Mouse (Mus musculus): ENCODE results near the gene Ajuba. TPM values are rescaled to one million over a fixed set of nuclear protein-coding genes. Genes with fewer than 3 reads are reported as not detected.
A peak's percentile ranks its signal among the peaks of the same experiment; 100 is the strongest.

Gene Ajuba
- polyA plus RNA-seq, 1 experiment from 2014 or later, result 70.1 TPM

DNA sequence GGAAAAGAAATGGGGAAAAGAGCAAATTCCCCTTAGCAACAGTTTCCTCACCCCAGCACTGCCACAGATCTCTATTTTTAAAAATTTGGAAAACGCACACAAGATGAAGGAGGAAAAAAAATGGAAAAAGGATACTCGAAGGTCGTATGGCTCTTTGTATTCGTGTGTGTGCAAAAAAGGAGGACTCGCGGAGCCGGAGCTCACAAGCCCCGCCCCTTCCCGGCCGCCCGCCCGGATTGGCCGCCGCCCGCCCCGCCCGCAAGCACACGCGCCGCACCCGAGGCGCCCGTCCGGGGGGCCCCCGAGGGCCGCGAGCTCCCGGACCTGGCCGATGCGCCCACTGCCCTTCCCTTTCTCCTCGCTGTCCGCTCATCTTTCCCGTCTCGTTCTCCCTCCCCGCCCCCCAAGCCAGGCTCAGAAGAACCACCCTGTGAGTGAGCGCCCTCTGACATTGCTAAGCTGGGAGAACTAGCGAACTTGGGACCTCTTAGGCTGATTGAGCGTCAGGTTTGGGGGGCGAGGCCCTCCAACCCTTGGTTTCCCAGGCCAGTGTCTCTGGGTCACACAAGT is 28.5 kb upstream of the Ajuba start, which contains the start of gene 4931414P19Rik:
TSS of gene 4931414P19Rik (minus strand) at position 242 of the 570 bp plus-strand sequence.
- peak; percentile 85 for DNase-seq (ENCODE audit: low spot score)
- Histone ChIP-seq H3K9me3 (replicated peaks) (no peaks in the 10 kb centered on the region), H3K27me3 (ENCODE audit: low read depth, poor library complexity, severe bottlenecking) (no peaks in the 10 kb centered on the region), H3K4me3 (peak within 1 kb of the TSS; percentile 54), H3K36me3 (peaks cover 10% of the 10 kb centered on the region), H3K27ac (peak within 1 kb of the TSS; percentile 89), H3K4me1 (peaks cover 21% of the 10 kb centered on the region)
- under 1% methylated on average over 39 of the region's 39 CpGs for WGBS

DNA sequence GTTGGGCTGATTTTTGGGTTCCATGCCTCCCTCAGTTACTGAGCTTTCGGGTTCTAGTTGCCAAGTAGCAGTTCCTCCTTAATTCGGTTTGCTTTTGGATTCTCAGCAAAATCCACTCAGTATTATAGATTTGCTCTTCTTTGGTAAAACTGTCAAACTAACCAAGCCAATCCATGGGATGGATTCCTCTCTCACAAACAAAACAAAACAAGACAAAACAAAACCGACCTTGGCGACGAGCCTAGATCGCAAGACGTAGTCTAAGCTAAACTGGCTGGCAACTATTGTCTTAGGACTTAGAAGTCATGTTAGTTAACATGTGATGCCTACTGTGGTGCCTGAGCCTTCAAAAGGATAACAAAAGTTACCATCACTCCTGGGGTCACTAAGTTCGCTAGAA is 26.3 kb upstream of the Ajuba start:
- no peak for DNase-seq (ENCODE audit: low spot score)
- no peaks in the 10 kb centered on the region for H3K9me3 ChIP-seq (replicated peaks)
- peak overlapping the region; percentile 96 for H3K27ac ChIP-seq
- peak overlapping the region; percentile 70 for H3K4me3 ChIP-seq
- no peaks in the 10 kb centered on the region for H3K27me3 ChIP-seq (ENCODE audit: low read depth, poor library complexity, severe bottlenecking)
- peaks cover 21% of the 10 kb centered on the region for H3K4me1 ChIP-seq
- H3K36me3 ChIP-seq, result peaks cover 11% of the 10 kb centered on the region
- 83% methylated on average over 8 of the region's 8 CpGs for WGBS

DNA sequence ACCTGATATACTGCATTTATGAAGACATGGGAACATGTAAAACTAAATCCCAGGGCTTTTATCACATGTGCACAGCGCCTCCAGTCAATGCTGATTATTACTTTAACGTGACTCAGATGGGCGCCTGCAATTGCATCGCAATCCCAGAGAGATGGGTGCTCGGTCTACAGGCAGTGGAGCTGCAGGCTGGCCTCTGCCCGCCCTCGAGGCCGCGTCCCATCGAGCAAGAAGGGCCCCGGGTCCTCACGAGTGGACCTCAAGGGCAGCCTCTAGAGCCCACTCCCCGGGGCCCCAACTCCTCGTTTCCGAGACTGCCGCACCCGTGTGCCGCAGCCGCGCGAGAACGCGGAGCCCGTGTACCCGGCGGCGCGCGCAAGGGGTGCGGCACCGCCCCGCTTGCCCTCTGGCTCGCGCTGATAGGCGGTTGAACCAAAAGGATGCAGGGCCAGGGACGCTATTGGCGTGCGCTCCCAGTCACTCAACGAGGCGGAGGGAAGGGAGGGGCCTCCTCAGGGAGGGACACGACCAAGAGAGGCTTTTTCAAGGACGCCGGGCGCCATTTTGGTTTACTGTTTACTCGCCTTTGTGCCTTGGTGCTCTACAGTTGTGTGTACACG is 25.8 kb upstream of the Ajuba start:
- WGBS, result under 1% methylated on average over 46 of the region's 46 CpGs
- peak overlapping the region; percentile 70 for H3K4me3 ChIP-seq
- peaks cover 21% of the 10 kb centered on the region for H3K4me1 ChIP-seq
- H3K36me3 ChIP-seq, result peaks cover 14% of the 10 kb centered on the region
- H3K27me3 ChIP-seq (ENCODE audit: low read depth, poor library complexity, severe bottlenecking), result no peaks in the 10 kb centered on the region
- DNase-seq (ENCODE audit: low spot score), result peak; percentile 92
- peak overlapping the region; percentile 96 for H3K27ac ChIP-seq
- no peaks in the 10 kb centered on the region for H3K9me3 ChIP-seq (replicated peaks)

DNA sequence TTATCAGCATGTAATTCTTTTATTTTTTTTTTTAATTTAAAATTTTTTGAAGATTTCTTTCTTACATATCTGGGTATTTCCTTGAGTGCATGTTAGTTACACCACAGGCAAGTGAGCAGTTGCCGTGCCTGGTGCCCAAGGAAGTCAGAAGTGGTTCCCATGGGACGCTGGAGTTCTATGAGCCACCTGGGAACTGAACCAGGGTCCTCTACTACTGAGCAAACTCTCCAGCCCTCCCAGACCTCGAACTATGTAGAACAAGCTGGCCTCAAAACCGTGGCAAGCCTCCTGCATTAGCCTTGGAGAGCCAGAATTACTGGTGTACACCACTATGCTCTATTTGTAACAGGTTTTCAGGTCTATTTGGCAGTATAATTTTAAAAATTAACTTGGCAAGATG is 25.3 kb upstream of the Ajuba start:
- peaks cover 14% of the 10 kb centered on the region for H3K36me3 ChIP-seq
- no peak for DNase-seq (ENCODE audit: low spot score)
- WGBS, result 48% methylated on average over 4 of the region's 4 CpGs

DNA sequence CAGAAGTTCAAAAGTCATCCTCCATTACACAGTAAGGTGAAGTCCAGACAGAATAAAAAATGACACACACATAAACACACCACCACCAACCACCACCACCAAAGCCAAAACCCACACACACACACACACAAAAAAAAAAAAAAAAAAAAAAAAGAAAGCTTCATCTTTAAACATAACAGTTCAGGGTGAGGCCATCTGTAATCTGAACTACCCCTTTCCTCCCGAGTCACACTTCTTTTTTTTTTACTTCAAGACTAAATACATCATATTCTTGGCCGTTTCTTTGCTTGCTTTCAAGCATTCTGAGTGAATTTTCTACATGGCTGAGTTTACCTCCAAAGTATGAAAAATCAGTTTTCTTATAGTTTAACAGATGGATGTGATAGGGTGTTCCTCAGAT is 24.2 kb upstream of the Ajuba start:
- Histone ChIP-seq H3K4me1 (peaks cover 21% of the 10 kb centered on the region), H3K9me3 (replicated peaks) (no peaks in the 10 kb centered on the region), H3K27ac (no peak overlapping the region), H3K36me3 (peaks cover 14% of the 10 kb centered on the region), H3K4me3 (no peak overlapping the region), H3K27me3 (ENCODE audit: low read depth, poor library complexity, severe bottlenecking) (no peaks in the 10 kb centered on the region)
- no peak for DNase-seq (ENCODE audit: low spot score)
- 88% methylated on average over 2 of the region's 2 CpGs for WGBS

More for the DNA sequence above, 25.3 kb upstream of the Ajuba start:
- no peaks in the 10 kb centered on the region for H3K9me3 ChIP-seq (replicated peaks)
- no peaks in the 10 kb centered on the region for H3K27me3 ChIP-seq (ENCODE audit: low read depth, poor library complexity, severe bottlenecking)
- peak overlapping the region; percentile 70 for H3K4me3 ChIP-seq
- H3K27ac ChIP-seq, result peak overlapping the region; percentile 96
- peaks cover 21% of the 10 kb centered on the region for H3K4me1 ChIP-seq

DNA sequence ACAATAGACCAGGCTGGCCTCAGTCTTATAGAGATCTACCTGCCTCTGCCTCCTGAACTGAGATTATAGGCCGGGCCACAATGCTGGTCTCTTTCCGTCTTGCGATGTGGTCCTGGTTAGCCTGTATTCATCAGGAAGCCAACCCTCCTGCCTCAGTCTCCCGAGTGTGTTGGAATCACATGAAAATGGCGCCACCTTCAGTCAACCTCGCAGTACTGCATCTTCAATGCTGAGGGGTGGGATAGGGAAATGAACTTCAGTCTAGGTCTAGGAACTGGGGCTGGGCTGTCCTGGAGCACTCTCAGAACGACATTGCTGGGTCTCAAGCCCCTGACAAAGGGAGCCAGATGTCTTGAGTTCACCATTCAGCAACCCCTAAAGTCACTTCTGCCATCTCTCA is 19.7 kb upstream of the Ajuba start:
- Histone ChIP-seq H3K4me3 (no peak overlapping the region), H3K4me1 (peaks cover 12% of the 10 kb centered on the region; the same call in 1 of the 2 replicates), H3K27me3 (ENCODE audit: low read depth, poor library complexity, severe bottlenecking) (no peaks in the 10 kb centered on the region), H3K36me3 (peaks cover 45% of the 10 kb centered on the region), H3K9me3 (replicated peaks) (no peaks in the 10 kb centered on the region), H3K27ac (no peak overlapping the region)
- WGBS, result 74% methylated on average over 7 of the region's 7 CpGs
- no peak for DNase-seq (ENCODE audit: low spot score)

DNA sequence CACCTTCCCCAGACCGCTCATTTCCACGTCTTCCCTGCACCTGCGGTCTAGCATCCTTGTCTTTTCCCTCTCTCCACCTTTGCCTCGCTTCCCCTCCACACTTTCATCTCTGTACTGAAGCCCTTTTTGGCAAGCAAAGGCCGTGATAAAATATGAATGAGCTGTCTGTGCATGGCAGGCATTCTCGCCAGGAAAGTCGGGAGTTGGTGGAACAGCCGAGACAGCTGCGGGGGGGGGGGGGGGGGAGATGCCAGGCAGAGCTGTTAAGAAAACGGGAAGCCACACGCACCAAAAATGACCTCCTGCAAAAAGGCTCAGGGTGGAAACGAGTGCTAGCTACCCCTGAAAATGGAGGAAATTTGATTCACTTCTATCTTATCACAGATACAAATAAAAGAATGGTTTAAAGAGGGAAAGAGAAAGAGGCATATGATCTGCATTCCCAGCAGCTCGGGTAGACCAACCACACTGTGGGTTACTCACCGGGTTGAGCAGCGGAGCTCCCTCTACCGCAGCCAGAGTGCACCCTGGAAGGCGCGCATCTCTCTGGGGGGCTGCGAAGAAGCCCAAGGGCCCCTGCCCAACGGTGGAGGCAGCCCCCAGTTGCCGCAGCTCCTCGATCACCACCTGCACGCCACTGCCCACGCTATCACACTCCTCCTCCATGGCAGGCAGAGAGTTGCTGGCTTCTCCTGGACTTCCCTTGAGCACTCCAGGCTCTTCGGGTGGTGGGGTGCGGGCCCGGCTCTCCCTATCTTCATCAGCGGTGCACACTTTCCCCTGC is 17.5 kb upstream of the Ajuba start:
- H3K27ac ChIP-seq, result 0 out of 2 replicates have a peak overlapping the region, but pooled peaks have one; percentile 42
- DNase-seq (ENCODE audit: low spot score), result no peak
- no peaks in the 10 kb centered on the region for H3K27me3 ChIP-seq (ENCODE audit: low read depth, poor library complexity, severe bottlenecking)
- peaks cover 12% of the 10 kb centered on the region; the same call in 1 of the 2 replicates for H3K4me1 ChIP-seq
- peaks cover 62% of the 10 kb centered on the region for H3K36me3 ChIP-seq
- H3K4me3 ChIP-seq, result no peak overlapping the region
- H3K9me3 ChIP-seq (replicated peaks), result no peaks in the 10 kb centered on the region
- 74% methylated on average over 28 of the region's 28 CpGs for WGBS

DNA sequence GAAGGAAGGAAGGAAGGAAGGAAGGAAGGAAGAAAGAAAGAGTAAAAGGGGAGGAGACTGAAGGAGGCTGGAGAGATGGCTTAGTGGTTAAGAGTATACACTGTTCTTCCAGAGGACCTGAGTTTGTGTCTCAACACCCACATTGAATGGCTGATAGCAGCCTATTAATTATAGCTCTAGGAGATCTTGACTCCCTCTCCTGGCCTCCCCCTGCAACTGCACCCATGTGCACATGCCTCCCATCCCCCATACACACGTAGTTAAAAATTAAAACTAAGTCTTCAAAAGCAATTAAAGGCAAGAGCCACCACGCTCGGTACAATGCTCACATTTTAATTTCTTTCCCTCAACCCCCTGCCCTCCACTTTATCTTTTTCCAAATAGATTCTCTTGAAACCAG is 16.7 kb upstream of the Ajuba start:
- H3K36me3 ChIP-seq, result peaks cover 55% of the 10 kb centered on the region
- WGBS, result 94% methylated on average over 3 of the region's 3 CpGs
- peaks cover 12% of the 10 kb centered on the region; the same call in 1 of the 2 replicates for H3K4me1 ChIP-seq
- no peak for DNase-seq (ENCODE audit: low spot score)
- H3K9me3 ChIP-seq (replicated peaks), result no peaks in the 10 kb centered on the region
- no peaks in the 10 kb centered on the region for H3K27me3 ChIP-seq (ENCODE audit: low read depth, poor library complexity, severe bottlenecking)
- H3K27ac ChIP-seq, result no peak overlapping the region
- no peak overlapping the region for H3K4me3 ChIP-seq

DNA sequence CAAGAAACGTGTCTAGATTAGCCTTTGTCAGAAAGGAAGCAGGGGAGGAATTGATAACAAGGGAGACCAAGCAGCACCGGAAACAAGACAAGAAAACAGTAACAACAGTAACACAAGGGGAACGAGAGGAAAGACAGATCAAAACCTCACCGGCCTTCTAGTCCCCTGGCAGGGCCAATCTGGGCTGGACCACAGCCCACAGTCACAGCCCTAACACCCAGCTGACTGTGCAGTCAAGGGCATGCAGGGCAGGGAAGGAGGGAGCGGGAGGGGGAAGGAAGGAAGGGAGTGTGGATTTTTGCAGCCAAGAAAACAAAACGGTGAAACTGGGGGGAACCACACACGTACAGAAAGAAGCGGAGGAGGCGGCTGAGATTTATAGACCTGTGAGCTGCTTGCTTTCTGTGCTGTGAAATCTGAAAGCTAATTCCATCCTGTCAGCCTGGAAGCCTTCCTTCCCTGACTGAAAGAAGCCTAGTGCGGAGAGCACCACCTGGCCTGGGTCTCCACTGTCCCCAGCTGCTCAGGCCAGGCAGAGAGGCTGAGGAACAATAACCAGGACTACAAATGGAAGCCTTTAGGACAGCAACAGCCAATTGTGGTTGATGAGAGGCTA is 15.1 kb upstream of the Ajuba start:
- H3K36me3 ChIP-seq, result peaks cover 49% of the 10 kb centered on the region

DNA sequence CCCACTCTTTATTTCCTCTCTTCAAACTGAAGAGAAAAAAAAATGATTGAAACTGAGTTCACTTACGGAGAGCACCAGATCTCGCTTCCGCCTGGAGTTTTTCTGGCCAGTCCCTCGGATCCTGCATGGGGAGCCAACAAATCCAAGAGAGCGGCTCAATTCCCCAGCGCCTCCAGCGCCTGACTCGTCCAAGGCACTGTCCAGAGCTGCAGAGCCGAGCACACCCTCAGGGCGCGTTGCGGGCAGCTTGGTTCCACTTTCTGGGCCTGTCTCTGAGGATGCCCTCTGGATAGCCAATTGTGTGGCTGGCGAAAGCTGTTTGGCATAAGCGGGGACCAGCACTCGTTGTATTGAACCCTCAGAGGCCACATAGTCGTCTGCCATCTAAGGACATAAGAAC is 13.7 kb upstream of the Ajuba start:
- Histone ChIP-seq H3K27me3 (ENCODE audit: low read depth, poor library complexity, severe bottlenecking) (no peaks in the 10 kb centered on the region), H3K36me3 (peaks cover 56% of the 10 kb centered on the region), H3K4me1 (peaks cover 12% of the 10 kb centered on the region; the same call in 1 of the 2 replicates), H3K9me3 (replicated peaks) (no peaks in the 10 kb centered on the region), H3K4me3 (no peak overlapping the region), H3K27ac (no peak overlapping the region)
- no peak for DNase-seq (ENCODE audit: low spot score)
- WGBS, result 95% methylated on average over 16 of the region's 16 CpGs

More for the DNA sequence above, 15.1 kb upstream of the Ajuba start:
- no peak for DNase-seq (ENCODE audit: low spot score)
- Histone ChIP-seq H3K4me1 (peaks cover 12% of the 10 kb centered on the region; the same call in 1 of the 2 replicates), H3K27ac (peak overlapping the region; percentile 58; the same call in 1 of the 2 replicates), H3K27me3 (ENCODE audit: low read depth, poor library complexity, severe bottlenecking) (no peaks in the 10 kb centered on the region), H3K4me3 (no peak overlapping the region), H3K9me3 (replicated peaks) (no peaks in the 10 kb centered on the region)
- 70% methylated on average over 10 of the region's 10 CpGs for WGBS

DNA sequence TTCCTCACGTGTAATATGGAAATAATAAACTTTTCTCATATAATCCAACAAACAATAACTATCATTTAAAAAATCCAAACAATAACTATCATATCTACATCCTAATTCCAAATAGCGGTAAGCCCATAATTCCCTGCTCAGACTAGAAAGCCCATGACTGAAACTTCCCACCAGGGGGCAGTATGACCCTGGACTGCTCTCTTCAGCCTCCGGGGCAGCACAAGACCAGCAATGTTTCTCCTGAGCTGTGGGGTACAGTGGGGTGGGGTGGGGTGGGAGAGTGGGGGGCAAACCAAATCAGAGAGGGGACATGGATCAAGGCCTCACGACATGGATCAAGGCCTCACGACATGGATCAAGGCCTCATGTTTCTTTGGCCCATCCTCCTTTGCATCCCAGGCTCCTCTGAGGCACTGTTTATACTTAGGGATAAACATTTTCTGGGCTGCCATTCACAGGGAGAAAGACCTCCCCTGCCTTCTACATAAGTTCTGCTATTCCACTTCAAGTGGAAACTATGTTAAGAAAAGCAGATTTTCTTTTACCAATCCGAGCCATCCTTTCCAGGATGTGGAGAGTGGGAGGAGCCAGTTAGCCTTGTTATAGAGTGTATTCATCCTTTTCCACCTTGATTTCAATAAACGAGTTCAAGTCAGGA is 6.5 kb upstream of the Ajuba start:
- Histone ChIP-seq H3K4me1 (no peaks in the 10 kb centered on the region), H3K27me3 (ENCODE audit: low read depth, poor library complexity, severe bottlenecking) (no peaks in the 10 kb centered on the region), H3K36me3 (peaks cover 41% of the 10 kb centered on the region), H3K9me3 (replicated peaks) (no peaks in the 10 kb centered on the region), H3K4me3 (no peak overlapping the region), H3K27ac (no peak overlapping the region)
- 51% methylated on average over 7 of the region's 7 CpGs for WGBS
- DNase-seq (ENCODE audit: low spot score), result peak; percentile 68

DNA sequence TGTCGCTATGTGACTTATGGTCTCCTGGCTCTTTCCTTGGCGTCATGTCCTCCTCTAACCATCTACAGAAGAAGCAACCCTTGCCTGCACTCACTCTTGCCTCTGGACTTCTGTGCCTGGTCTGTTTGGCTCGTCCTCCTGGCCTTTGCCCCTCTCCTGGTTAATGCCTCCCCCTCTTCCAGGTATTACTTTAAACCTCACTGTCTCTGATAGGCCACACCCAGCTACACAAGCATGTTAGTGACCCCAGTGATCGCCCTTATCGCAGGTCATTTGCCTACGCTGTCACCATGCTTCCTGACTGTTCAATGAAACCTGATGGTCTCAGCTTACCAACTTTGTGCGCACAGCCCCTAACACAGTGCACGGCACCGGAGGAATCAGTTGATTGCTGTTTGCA is 5.2 kb upstream of the Ajuba start:
- Histone ChIP-seq H3K27ac (no peak overlapping the region), H3K4me3 (no peak overlapping the region), H3K4me1 (peaks cover 4% of the 10 kb centered on the region; the same call in 1 of the 2 replicates), H3K9me3 (replicated peaks) (no peaks in the 10 kb centered on the region), H3K27me3 (ENCODE audit: low read depth, poor library complexity, severe bottlenecking) (no peaks in the 10 kb centered on the region), H3K36me3 (peaks cover 41% of the 10 kb centered on the region)
- DNase-seq (ENCODE audit: low spot score), result no peak
- 93% methylated on average over 9 of the region's 9 CpGs for WGBS
